Mouse (Mus musculus) embryonic facial prominence, embryonic 15.5 days (tissue): ENCODE measurements around the gene Ehbp1. TPM values are rescaled to one million over a fixed set of nuclear protein-coding genes. Genes with fewer than 3 reads are reported as not detected.

Experiments used
- ATAC-seq: fragments of 200-750 bp; cut with Nextera tagmentation; 2 replicates; pipeline ENCODE4 v1.8.0; 2017; ENCODE audit warnings: low read depth, moderate TSS enrichment; ENCODE audit not compliant: insufficient number of reproducible peaks, low FRiP score, low TSS enrichment
- H3K27ac ChIP-seq: fragments of 300-500 bp; sonication (generic); replicated peaks from 2 replicates; pipeline ENCODE4 v1.5.1; 2015; ENCODE audit warnings: mild to moderate bottlenecking, inconsistent platforms
- H3K27me3 ChIP-seq: fragments of 300-500 bp; sonication (generic); 2 replicates; pipeline ENCODE4 v1.6.1; 2015; ENCODE audit warnings: inconsistent platforms
- H3K36me3 ChIP-seq: fragments of 300-500 bp; sonication (generic); 2 replicates; pipeline ENCODE4 v1.6.1; 2015; ENCODE audit warnings: mild to moderate bottlenecking, inconsistent platforms
- H3K4me1 ChIP-seq: fragments of 300-500 bp; sonication (generic); 2 replicates; pipeline ENCODE4 v1.6.1; 2015; ENCODE audit warnings: inconsistent platforms
- H3K4me2 ChIP-seq: fragments of 300-500 bp; sonication (generic); replicated peaks from 2 replicates; pipeline ENCODE4 v1.6.1; 2015; ENCODE audit warnings: mild to moderate bottlenecking, inconsistent platforms
- H3K4me3 ChIP-seq: fragments of 300-500 bp; sonication (generic); replicated peaks from 2 replicates; pipeline ENCODE4 v1.5.1; 2015; ENCODE audit warnings: mild to moderate bottlenecking, inconsistent platforms
- H3K9ac ChIP-seq: fragments of 300-500 bp; sonication (generic); 2 replicates; pipeline ENCODE4 v1.6.1; 2015; ENCODE audit warnings: inconsistent platforms
- H3K9me3 ChIP-seq: fragments of 300-500 bp; sonication (generic); replicated peaks from 2 replicates; pipeline ENCODE4 v1.6.1; 2016; ENCODE audit warnings: inconsistent platforms
- WGBS: fragments of 180-500 bp; shearing (Covaris S2); methylation state at CpG from one replicate; pipeline ENCODE4 v1.1.7; 2015; 5-methylcytosine and 5-hydroxymethylcytosine counted together
- polyA plus RNA-seq: library from polyadenylated mRNA; unstranded; fragments of >200 nt; fragmentation: Nextera tagmentation; extraction: Ambion mirVana; gene quantifications from 2 replicates; pipeline ENCODE4 v1.2.1, GENCODE M21; 2015

Ehbp1 gene
- polyA plus RNA-seq, 1 experiment from 2014 or later, result 14.2 TPM

DNA sequence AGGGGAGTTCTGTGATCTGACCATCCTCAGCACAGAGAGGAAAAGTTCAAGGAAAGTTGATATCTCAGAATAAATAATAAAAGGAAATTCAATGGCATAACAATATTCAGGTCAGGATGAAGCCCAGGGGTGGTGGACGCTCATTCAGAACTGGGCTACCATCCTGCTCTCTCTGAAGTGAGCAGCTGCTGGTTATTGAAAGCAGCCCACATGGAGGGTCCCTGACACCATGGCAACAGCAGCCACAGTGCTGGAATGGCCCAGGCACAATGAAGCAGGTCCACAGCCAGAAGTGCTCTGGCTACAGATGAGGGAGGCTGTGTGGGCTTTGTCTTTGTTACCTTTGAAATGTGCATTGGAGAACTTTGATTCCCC is 6.4 kb upstream of the Ehbp1 start:
- WGBS, result 28% methylated on average over 1 of the region's 1 CpGs

DNA sequence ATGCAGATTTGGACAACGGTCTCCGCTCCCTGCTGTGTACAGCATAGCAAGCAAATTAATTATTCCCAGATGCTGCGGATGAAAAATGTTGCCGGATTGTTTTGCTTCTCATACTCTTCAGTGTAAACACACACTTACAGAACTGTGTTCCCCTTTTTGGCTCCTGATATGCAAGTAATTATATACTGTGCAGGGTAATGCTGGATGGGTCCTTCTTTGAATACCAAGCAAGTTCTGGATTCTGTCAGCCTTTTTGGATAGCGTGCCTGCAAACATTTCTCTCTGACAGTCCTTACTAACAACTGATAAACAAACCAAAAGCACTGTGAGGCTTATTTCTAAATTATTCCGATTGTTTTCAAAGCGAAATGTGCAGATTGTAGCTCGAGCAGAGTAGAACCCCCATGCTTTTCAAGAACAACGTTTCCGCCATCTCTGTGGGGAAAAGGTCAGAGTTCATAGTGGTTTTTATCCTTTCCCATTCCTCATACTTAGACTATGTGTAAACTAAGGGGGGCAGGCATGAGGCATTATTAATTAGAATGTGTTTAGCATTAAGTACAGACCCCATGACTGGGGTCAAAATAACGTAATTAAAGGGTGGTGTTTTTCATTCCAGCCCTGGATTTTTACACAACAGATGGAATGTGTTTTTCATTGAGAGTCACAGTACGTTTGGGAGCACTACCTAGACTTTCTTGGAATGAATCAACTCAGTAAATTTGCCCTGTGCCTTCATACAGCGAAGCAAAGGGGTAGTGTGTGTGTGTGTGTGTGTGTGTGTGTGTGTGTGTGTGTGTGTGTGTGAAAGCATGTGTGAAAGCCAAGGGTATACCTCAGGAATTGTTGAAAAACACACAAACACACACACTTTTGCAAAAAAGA is 5.8 kb upstream of the Ehbp1 start:
- H3K9ac ChIP-seq, result no peak overlapping the region
- no peaks in the 10 kb centered on the region for H3K9me3 ChIP-seq
- no peaks in the 10 kb centered on the region for H3K27me3 ChIP-seq
- H3K27ac ChIP-seq, result peak overlapping the region; percentile 81
- no peaks in the 10 kb centered on the region for H3K36me3 ChIP-seq
- H3K4me2 ChIP-seq, result 0 out of 2 replicates have a peak overlapping the region, but pooled peaks have one; percentile 1
- peak; percentile 87 for ATAC-seq
- WGBS, result 27% methylated on average over 13 of the region's 13 CpGs
- no peak overlapping the region for H3K4me3 ChIP-seq
- H3K4me1 ChIP-seq, result peaks cover 30% of the 10 kb centered on the region

More for the DNA sequence above, 6.4 kb upstream of the Ehbp1 start:
- Histone ChIP-seq H3K4me1 (peaks cover 26% of the 10 kb centered on the region), H3K4me2 (no peak overlapping the region), H3K9me3 (no peaks in the 10 kb centered on the region), H3K9ac (no peak overlapping the region), H3K27me3 (no peaks in the 10 kb centered on the region), H3K27ac (peak overlapping the region; percentile 81), H3K36me3 (no peaks in the 10 kb centered on the region), H3K4me3 (no peak overlapping the region)
- ATAC-seq, result no peak

DNA sequence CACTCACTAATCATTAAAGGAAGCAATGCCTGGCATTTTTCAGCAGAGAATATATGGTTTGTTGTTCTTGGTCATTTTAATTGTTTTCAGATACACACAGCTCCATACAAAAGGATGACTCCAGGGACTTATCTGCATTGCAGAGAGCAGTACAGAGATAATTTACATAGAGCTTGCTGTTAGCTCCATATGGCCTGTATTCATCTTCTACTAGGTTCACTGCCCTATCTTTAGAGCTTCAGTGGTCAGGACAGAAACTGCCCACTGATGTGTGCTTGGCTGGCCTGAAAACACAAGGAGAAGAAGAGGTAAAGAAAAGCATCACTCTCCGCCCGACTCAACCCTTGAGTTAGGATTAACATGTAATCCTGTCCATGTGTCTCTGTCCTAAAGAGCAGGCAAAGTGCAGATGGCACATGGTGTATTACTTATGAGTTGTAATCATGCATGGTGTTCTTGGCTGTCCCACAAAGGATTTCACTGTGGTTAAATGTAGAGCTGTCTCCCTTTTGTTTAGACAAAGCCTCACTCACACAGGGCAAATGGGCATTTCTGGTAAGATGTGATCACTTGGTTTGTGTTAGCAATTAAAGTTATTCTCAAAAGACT is 14.7 kb downstream of the Ehbp1 start:
- no peak for ATAC-seq
- 66% methylated on average over 2 of the region's 2 CpGs for WGBS
- Histone ChIP-seq H3K4me3 (no peak overlapping the region), H3K4me2 (no peak overlapping the region), H3K36me3 (no peaks in the 10 kb centered on the region), H3K9ac (no peak overlapping the region), H3K27me3 (no peaks in the 10 kb centered on the region), H3K9me3 (no peaks in the 10 kb centered on the region), H3K4me1 (peaks cover 4% of the 10 kb centered on the region; the same call in 1 of the 2 replicates), H3K27ac (no peak overlapping the region)

DNA sequence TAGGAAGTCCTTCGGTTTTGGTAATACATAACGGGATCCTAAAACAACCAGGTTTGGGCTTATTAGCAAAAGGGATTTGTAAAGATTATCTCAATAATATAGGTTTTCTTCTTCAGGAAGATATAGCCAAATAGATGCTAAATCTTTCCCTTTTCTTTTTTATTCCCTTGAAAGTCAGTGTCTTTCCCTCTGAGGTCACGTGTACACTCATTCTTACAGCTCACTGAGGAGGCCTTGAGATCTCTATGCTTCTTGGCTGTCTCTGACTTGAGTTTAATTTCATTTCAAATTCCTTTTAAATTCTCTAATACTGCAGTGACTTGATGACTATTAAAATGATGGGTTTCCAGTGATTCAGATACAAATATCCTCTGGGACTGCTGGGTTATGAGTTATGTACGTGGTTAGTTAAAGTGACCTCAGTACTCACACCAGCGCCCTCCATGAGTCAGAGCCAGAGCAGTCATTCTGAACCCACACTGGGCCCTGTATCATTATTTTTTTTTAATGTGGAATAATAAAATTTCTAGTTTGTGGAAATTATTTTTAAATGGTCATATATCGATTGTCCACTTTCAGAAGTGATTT is 24.2 kb downstream of the Ehbp1 start:
- no peak overlapping the region for H3K27ac ChIP-seq
- H3K36me3 ChIP-seq, result no peaks in the 10 kb centered on the region
- no peaks in the 10 kb centered on the region for H3K27me3 ChIP-seq
- no peak overlapping the region for H3K4me3 ChIP-seq
- no peaks in the 10 kb centered on the region for H3K9me3 ChIP-seq
- WGBS, result 85% methylated on average over 6 of the region's 6 CpGs
- H3K9ac ChIP-seq, result no peak overlapping the region
- no peaks in the 10 kb centered on the region for H3K4me1 ChIP-seq
- no peak overlapping the region for H3K4me2 ChIP-seq
- ATAC-seq, result no peak

DNA sequence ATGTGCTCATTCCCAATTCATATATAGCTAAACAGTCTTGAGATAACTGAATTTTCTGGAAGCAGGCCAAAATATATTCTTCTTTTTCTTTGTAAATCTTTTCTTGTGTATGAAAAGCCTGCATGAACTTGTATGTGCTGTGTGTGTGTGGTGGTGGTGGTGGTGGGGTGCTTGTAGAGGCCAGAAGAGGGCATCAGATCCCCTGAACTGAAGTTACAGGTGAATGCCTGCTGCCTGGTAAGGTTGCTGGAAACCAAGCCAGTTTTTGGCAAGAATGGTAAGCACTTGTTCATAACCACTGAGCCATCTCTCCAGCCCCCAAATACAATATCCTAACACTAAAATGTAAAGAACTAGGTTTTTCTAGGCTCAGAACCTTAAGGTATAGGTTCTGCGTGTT is 26.3 kb downstream of the Ehbp1 start:
- no peak for ATAC-seq
- 92% methylated on average over 1 of the region's 1 CpGs for WGBS
- no peak overlapping the region for H3K4me3 ChIP-seq

DNA sequence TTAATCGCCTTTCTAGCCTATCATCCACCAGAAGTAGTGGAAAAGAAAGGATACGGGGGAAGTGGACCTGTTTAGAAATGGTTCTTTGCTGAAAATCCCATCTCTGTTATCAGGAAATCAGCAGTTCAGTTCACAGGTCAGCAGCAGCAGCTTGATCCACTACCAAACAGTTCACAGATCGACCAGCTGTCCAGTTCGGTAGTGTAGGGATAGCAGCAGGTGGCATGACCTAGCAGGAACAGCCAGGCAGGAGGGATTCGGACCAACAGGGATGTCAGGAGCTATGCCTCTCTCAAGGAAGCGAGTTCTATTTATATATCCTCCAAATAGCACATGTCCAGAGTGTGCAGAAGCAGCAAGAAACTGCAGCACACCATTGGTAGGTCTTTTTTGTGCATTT is 40.9 kb downstream of the Ehbp1 start:
- H3K4me3 ChIP-seq, result no peak overlapping the region
- H3K9me3 ChIP-seq, result no peaks in the 10 kb centered on the region
- no peaks in the 10 kb centered on the region for H3K4me1 ChIP-seq
- H3K36me3 ChIP-seq, result no peaks in the 10 kb centered on the region
- no peaks in the 10 kb centered on the region for H3K27me3 ChIP-seq
- WGBS, result 70% methylated on average over 6 of the region's 6 CpGs
- H3K27ac ChIP-seq, result no peak overlapping the region
- no peak overlapping the region for H3K4me2 ChIP-seq
- no peak for ATAC-seq
- H3K9ac ChIP-seq, result no peak overlapping the region

More for the DNA sequence above, 26.3 kb downstream of the Ehbp1 start:
- H3K36me3 ChIP-seq, result no peaks in the 10 kb centered on the region
- no peak overlapping the region for H3K9ac ChIP-seq
- H3K4me2 ChIP-seq, result no peak overlapping the region
- no peak overlapping the region for H3K27ac ChIP-seq
- no peaks in the 10 kb centered on the region for H3K4me1 ChIP-seq
- H3K27me3 ChIP-seq, result no peaks in the 10 kb centered on the region
- no peaks in the 10 kb centered on the region for H3K9me3 ChIP-seq

DNA sequence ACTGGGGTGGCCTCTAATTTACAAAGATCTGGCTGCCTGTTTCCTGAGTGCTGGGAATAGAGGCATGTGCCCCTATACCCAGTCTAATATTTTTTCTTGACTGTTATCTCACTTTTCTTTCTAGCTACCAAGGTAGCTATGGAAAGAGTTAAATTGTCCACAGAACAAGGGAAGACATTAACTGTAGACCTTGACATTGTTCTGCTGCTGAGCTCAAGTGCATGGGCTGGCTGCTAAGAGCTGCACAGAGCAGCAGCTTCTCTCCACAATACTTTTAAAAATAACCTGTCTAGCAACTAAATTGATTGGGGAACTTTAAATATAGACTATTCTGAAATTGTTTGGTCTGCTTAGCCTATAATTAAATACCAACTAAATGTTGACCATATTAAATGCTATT is 52.9 kb downstream of the Ehbp1 start:
- no peak for ATAC-seq
- Histone ChIP-seq H3K4me3 (no peak overlapping the region), H3K9ac (no peak overlapping the region), H3K36me3 (no peaks in the 10 kb centered on the region), H3K9me3 (no peaks in the 10 kb centered on the region), H3K27ac (no peak overlapping the region), H3K4me2 (no peak overlapping the region), H3K27me3 (no peaks in the 10 kb centered on the region), H3K4me1 (peaks cover 19% of the 10 kb centered on the region)

DNA sequence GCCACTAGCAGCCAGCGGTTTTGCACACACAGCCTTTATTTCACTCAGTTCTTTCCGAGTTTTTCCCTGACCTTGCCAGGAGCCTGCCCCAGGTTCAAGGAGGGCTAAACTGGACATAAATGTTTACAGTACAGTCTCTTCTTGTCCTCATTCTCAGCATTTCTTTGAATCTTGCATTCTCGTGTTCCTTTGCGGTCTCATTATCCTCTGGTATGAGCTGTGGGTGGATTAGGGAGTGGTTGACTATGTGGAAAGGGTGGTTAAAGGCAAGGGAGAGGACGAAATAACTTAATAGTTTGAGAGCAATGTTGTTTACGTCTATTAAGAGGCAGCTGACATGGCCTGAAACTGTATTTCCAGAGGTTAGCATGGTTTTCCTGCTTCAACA is 54.6 kb downstream of the Ehbp1 start:
- no peak for ATAC-seq
- H3K4me3 ChIP-seq, result peak overlapping the region; percentile 76
- no peaks in the 10 kb centered on the region for H3K9me3 ChIP-seq
- WGBS, result 0% methylated on average over 6 of the region's 6 CpGs
- H3K27ac ChIP-seq, result peak overlapping the region; percentile 96
- H3K4me1 ChIP-seq, result peaks cover 25% of the 10 kb centered on the region
- H3K36me3 ChIP-seq, result 0 out of 2 replicates have a peak, but pooled peaks cover 10% of the 10 kb centered on the region
- no peaks in the 10 kb centered on the region for H3K27me3 ChIP-seq
- peak overlapping the region; percentile 68 for H3K9ac ChIP-seq
- peak overlapping the region; percentile 71 for H3K4me2 ChIP-seq

DNA sequence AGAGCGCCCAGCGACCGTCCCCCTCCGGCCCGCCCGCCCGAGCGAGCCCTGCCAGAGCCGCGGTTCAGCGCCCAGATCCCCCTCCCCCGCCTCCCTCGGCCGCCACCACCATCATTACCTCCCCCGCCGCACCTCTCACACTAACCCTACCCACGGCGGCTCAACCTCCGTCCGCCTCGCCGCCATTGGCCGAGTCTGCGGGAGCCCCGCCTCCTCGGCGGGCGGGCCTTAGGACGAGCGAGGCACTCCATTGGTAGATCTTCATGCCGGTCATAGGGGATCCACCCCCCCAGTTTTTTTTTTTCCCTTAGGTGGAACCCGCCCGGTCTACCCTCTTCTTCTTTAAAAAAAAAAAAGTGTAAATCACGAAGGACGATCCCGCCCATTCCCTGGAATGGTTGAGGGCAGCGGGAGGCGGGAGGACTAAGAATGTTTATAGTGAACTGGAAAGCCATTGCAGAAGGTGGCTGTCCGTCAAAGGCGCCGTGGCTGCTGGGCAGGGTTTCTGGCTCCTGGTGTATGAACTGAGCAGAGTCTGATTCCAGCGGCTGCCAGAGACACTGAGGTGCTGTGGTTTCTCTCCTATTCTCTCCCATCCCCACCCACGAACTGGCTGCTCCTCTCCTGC is 55.1 kb downstream of the Ehbp1 start:
- Histone ChIP-seq H3K4me2 (peak overlapping the region; percentile 77), H3K36me3 (peaks cover 14% of the 10 kb centered on the region), H3K9ac (peak overlapping the region; percentile 76), H3K4me3 (peak overlapping the region; percentile 76), H3K4me1 (peaks cover 25% of the 10 kb centered on the region), H3K9me3 (no peaks in the 10 kb centered on the region), H3K27me3 (no peaks in the 10 kb centered on the region), H3K27ac (peak overlapping the region; percentile 96)
- under 1% methylated on average over 32 of the region's 43 CpGs for WGBS
- ATAC-seq, result peak; percentile 100

DNA sequence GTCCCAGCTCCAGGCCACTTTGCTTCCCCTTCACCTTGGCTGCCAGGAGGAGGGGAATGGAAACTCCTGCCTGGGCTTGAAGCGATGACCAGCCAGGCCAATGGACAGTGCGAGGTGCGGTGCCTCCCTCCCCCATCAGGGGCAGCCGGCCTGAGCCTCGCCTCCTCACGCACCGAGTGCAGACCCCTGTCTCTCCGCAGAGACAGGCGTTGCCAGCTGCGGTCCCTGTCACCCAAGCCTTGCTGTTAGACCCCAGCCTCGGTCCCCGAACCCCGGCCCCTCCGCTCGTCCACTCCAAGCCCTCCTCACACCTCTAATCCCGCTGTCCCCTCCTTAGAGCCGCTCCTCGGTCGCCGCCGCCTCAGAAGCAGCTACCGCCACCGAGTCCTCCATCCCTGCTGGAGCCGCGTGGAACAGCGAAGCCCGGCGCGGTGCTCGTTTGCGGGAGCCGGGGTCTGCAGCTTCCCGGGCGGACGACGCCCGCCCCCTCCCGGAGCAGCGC is 55.7 kb downstream of the Ehbp1 start:
- Histone ChIP-seq H3K9ac (peak overlapping the region; percentile 76), H3K27me3 (no peaks in the 10 kb centered on the region), H3K4me2 (peak overlapping the region; percentile 77), H3K4me1 (peaks cover 25% of the 10 kb centered on the region), H3K9me3 (no peaks in the 10 kb centered on the region), H3K4me3 (peak overlapping the region; percentile 76), H3K36me3 (peaks cover 19% of the 10 kb centered on the region), H3K27ac (peak overlapping the region; percentile 88)
- under 1% methylated on average over 39 of the region's 39 CpGs for WGBS
- peak; percentile 13 for ATAC-seq

DNA sequence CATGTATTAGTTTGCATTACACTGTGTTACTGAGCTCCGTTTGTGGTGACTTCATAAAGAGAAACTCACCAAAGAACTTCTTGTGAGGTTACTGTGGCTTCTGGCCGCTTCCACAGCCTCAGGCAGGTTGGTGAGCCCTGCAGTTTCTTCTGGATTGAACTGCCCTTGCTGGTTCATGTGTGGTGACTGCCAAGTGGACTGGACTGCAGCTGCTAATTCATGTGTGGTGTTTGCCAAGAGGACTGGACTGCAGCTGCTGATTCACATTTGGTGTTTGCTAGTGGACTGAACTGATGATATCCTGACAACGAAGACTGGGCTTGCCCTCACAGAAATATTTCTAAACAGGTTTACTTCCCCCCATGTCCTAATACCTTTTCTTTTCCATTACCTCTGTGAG is 65.4 kb downstream of the Ehbp1 start:
- WGBS, result 94% methylated on average over 3 of the region's 3 CpGs

More for the DNA sequence above, 65.4 kb downstream of the Ehbp1 start:
- no peak overlapping the region for H3K4me3 ChIP-seq
- H3K27me3 ChIP-seq, result no peaks in the 10 kb centered on the region
- H3K36me3 ChIP-seq, result peaks cover 27% of the 10 kb centered on the region
- no peaks in the 10 kb centered on the region for H3K9me3 ChIP-seq
- H3K4me2 ChIP-seq, result no peak overlapping the region
- H3K27ac ChIP-seq, result no peak overlapping the region
- no peak for ATAC-seq
- no peaks in the 10 kb centered on the region for H3K4me1 ChIP-seq
- H3K9ac ChIP-seq, result no peak overlapping the region
